Mouse (Mus musculus) CH12.LX (cell line): Measurements from ENCODE around the gene Tuba8. TPM values are rescaled to one million over a fixed set of nuclear protein-coding genes. Genes with fewer than 3 reads are reported as not detected.

Experiments used
- DNase-seq: peaks from one replicate; pipeline ENCODE4 v3.0.0-alpha.2; 2013; ENCODE audit errors: extremely low read depth
- H3K27ac ChIP-seq: 2 replicates; pipeline ENCODE4 v1.5.1; 2012; ENCODE audit warnings: low read depth, mild to moderate bottlenecking, control low read depth, moderate library complexity; ENCODE audit not compliant: insufficient read depth
- H3K27me3 ChIP-seq: replicated peaks from 2 replicates; pipeline ENCODE3; 2012; ENCODE audit warnings: inconsistent platforms
- H3K36me3 ChIP-seq, 2 experiments: replicated peaks in 1 of 2; 2 replicates each; pipeline versions ENCODE3 to v1.6.1; 2012; ENCODE audit warnings: inconsistent platforms in 1 of 2, low read length in 1 of 2, mild to moderate bottlenecking in 1 of 2, mixed read lengths in 1 of 2, moderate library complexity in 1 of 2; ENCODE audit not compliant: control insufficient read depth in 1 of 2, insufficient read depth in 1 of 2
- H3K4me1 ChIP-seq, 2 experiments: 2 replicates each; pipeline ENCODE4 v1.6.1; 2012; ENCODE audit warnings: inconsistent platforms in 1 of 2, moderate library complexity in 1 of 2; ENCODE audit not compliant: insufficient read depth in 2 of 2, control insufficient read depth in 1 of 2
- H3K4me2 ChIP-seq: 2 replicates; pipeline ENCODE4 v1.6.1; 2012; ENCODE audit warnings: low read depth, mild to moderate bottlenecking, control low read depth; ENCODE audit not compliant: poor library complexity, insufficient read depth, severe bottlenecking
- H3K4me3 ChIP-seq, 3 experiments: fragments of 150-350 bp in 1 of 3; sonication (generic) in 1 of 3; replicated peaks in 1 of 3; 2 replicates each; pipeline versions ENCODE3 to v1.5.1; 2011 to 2012; ENCODE audit warnings: low read depth in 2 of 3, low read length in 2 of 3, mild to moderate bottlenecking in 2 of 3, moderate library complexity in 2 of 3, control low read depth in 1 of 3, improper control_type of control experiment in 1 of 3, inconsistent platforms in 1 of 3, mixed read lengths in 1 of 3; ENCODE audit not compliant: poor library complexity in 1 of 3
- H3K79me2 ChIP-seq: replicated peaks from 2 replicates; pipeline ENCODE4 v1.6.1; 2012; ENCODE audit warnings: mild to moderate bottlenecking, moderate library complexity; ENCODE audit not compliant: control insufficient read depth, poor library complexity, insufficient read depth, severe bottlenecking; ENCODE audit errors: extremely low read depth
- H3K9ac ChIP-seq: 2 replicates; pipeline ENCODE4 v1.6.1; 2012; ENCODE audit warnings: low read depth, mild to moderate bottlenecking, control low read depth, moderate library complexity; ENCODE audit not compliant: insufficient read depth
- H3K9me3 ChIP-seq: replicated peaks from 2 replicates; pipeline ENCODE3; 2012; ENCODE audit warnings: low read length, inconsistent platforms, mixed read lengths
- CHD1 ChIP-seq: IDR thresholded peaks from 2 replicates; pipeline ENCODE4 v1.6.1; 2012; ENCODE audit warnings: low read depth, low read length, improper control_type of control experiment, inconsistent platforms
- CHD2 ChIP-seq: IDR thresholded peaks from 2 replicates; pipeline ENCODE4 v1.6.1; 2011; ENCODE audit warnings: low read length, improper control_type of control experiment
- CTCF ChIP-seq, 2 experiments: IDR thresholded peaks in 1 of 2; conservative IDR thresholded peaks in 1 of 2; 2 replicates each; pipeline ENCODE4 v1.5.1; 2011 to 2012; ENCODE audit warnings: low read depth in 2 of 2, low read length in 2 of 2, improper control_type of control experiment in 1 of 2, inconsistent platforms in 1 of 2, mild to moderate bottlenecking in 1 of 2, moderate library complexity in 1 of 2
- ELF1 ChIP-seq: IDR thresholded peaks from 2 replicates; pipeline ENCODE4 v1.6.1; 2014; ENCODE audit warnings: low read depth, mild to moderate bottlenecking, inconsistent platforms, low read length, improper control_type of control experiment
- ETS1 ChIP-seq: conservative IDR thresholded peaks from 2 replicates; pipeline ENCODE4 v1.6.1; 2012; ENCODE audit warnings: low read depth, mild to moderate bottlenecking, inconsistent platforms, low read length, improper control_type of control experiment, moderate library complexity
- HCFC1 ChIP-seq: IDR thresholded peaks from 2 replicates; pipeline ENCODE4 v1.6.1; 2012; ENCODE audit warnings: low read depth, mild to moderate bottlenecking, inconsistent platforms, low read length, improper control_type of control experiment
- IRF4 ChIP-seq: IDR thresholded peaks from 2 replicates; pipeline ENCODE4 v1.6.1; 2014; ENCODE audit warnings: low read depth, mild to moderate bottlenecking, inconsistent platforms, low read length, improper control_type of control experiment
- KAT2A ChIP-seq: IDR thresholded peaks from 2 replicates; pipeline ENCODE4 v1.6.1; 2012; ENCODE audit warnings: low read length, improper control_type of control experiment, inconsistent platforms; ENCODE audit not compliant: insufficient replicate concordance
- MAX ChIP-seq: IDR thresholded peaks from 2 replicates; pipeline ENCODE4 v1.6.1; 2011; ENCODE audit warnings: low read length, improper control_type of control experiment
- MAZ ChIP-seq: IDR thresholded peaks from 2 replicates; pipeline ENCODE4 v1.6.1; 2012; ENCODE audit warnings: low read depth, mild to moderate bottlenecking, inconsistent platforms, low read length, improper control_type of control experiment, moderate library complexity
- MEF2A ChIP-seq: IDR thresholded peaks from 2 replicates; pipeline ENCODE4 v1.6.1; 2014; ENCODE audit warnings: low read depth, mild to moderate bottlenecking, inconsistent platforms, low read length, improper control_type of control experiment, borderline replicate concordance
- MYC ChIP-seq: IDR thresholded peaks from 2 replicates; pipeline ENCODE4 v1.6.1; 2011; ENCODE audit warnings: low read depth, mild to moderate bottlenecking, improper control_type of control experiment, low read length
- NELFE ChIP-seq: IDR thresholded peaks from 2 replicates; pipeline ENCODE4 v1.6.1; 2011; ENCODE audit warnings: low read depth, low read length, improper control_type of control experiment
- PAX5 ChIP-seq: IDR thresholded peaks from 2 replicates; pipeline ENCODE4 v1.6.1; 2012; ENCODE audit warnings: low read length, inconsistent platforms, mixed read lengths
- POLR2A ChIP-seq: IDR thresholded peaks from 2 replicates; pipeline ENCODE4 v1.6.1; 2011; ENCODE audit warnings: low read depth, mild to moderate bottlenecking, improper control_type of control experiment, low read length
- POLR2AphosphoS2 ChIP-seq: IDR thresholded peaks from 2 replicates; pipeline ENCODE4 v1.6.1; 2011; ENCODE audit warnings: low read depth, low read length, improper control_type of control experiment
- RAD21 ChIP-seq: IDR thresholded peaks from 2 replicates; pipeline ENCODE4 v1.6.1; 2011; ENCODE audit warnings: low read depth, mild to moderate bottlenecking, low read length, improper control_type of control experiment, moderate library complexity
- SMC3 ChIP-seq: IDR thresholded peaks from 2 replicates; pipeline ENCODE4 v1.6.1; 2011; ENCODE audit warnings: low read depth, low read length, improper control_type of control experiment
- TBP ChIP-seq: conservative IDR thresholded peaks from 2 replicates; pipeline ENCODE4 v1.6.1; 2011; ENCODE audit warnings: low read depth, low read length, improper control_type of control experiment
- TCF12 ChIP-seq: IDR thresholded peaks from 2 replicates; pipeline ENCODE4 v1.6.1; 2014; ENCODE audit warnings: low read depth, mild to moderate bottlenecking, inconsistent platforms, low read length, improper control_type of control experiment
- UBTF ChIP-seq: IDR thresholded peaks from 2 replicates; pipeline ENCODE4 v1.6.1; 2012; ENCODE audit warnings: low read depth, mild to moderate bottlenecking, inconsistent platforms, low read length, improper control_type of control experiment, moderate library complexity
- ZMIZ1 ChIP-seq: IDR thresholded peaks from 2 replicates; pipeline ENCODE4 v1.6.1; 2012; ENCODE audit warnings: low read depth, mild to moderate bottlenecking, inconsistent platforms, low read length, improper control_type of control experiment
- ZNF384 ChIP-seq: IDR thresholded peaks from 2 replicates; pipeline ENCODE4 v1.6.1; 2012; ENCODE audit warnings: low read depth, low read length, improper control_type of control experiment, inconsistent platforms
- dilution Hi-C: fragments of 300-500 bp; cut with MboI; formaldehyde crosslinking; loops from 2 replicates; pipeline ENCODE4 v1.14.3; 2020; ENCODE audit warnings: low sequenced_read_pairs; ENCODE audit not compliant: extremely low pct_unique_long_range_greater_than_20kb, extremely low pct_ligation_motif_present
- in situ Hi-C: fragments of 300-500 bp; cut with MboI; formaldehyde crosslinking; loops from 3 replicates; pipeline ENCODE4 v1.14.3; 2019; ENCODE audit warnings: low sequenced_read_pairs, low pct_ligation_motif_present, low pct_unique_long_range_greater_than_20kb, mixed read lengths
- polyA plus RNA-seq: library from polyadenylated mRNA; unstranded; fragments of >175 nt; gene quantifications from 2 replicates; pipeline ENCODE4 v1.2.1, GENCODE M21; 2012; ENCODE audit warnings: low read depth; ENCODE audit not compliant: insufficient read length
- total RNA-seq, 2 experiments: library from RNA; depleted of rRNA; stranded (reverse); fragments of 300-350 nt in 1 of 2; fragments of >200 nt in 1 of 2; gene quantifications; 2 replicates each; pipeline ENCODE4 v1.2.3; 2012 to 2014

The Tuba8 gene
- total and polyA plus RNA-seq, 3 experiments, result not detected

- Histone ChIP-seq H3K27ac (no peak overlapping the region), H3K4me3 (no peak overlapping the region), H3K4me1 (peaks cover 3 to 19% of the 10 kb centered on the region in 2 experiments; a peak in 1 of 4 replicates)
- dilution Hi-C loops, result no loop called here
- TF ChIP-seq CHD1 (no peak), MAX (peak; percentile 49; the same call in 1 of the 2 replicates), CHD2 (no peak)
- TF ChIP-seq, all 38 proteins: peak for 1
- H3K9ac ChIP-seq, result no peak overlapping the region
- no peaks in the 10 kb centered on the region for H3K79me2 ChIP-seq
- H3K36me3 ChIP-seq, result peaks cover 0 to 30% of the 10 kb centered on the region in 2 experiments
- in situ Hi-C loops, result no loop called here
- DNase-seq, result no peak
- no peak overlapping the region for H3K4me2 ChIP-seq
- H3K9me3 ChIP-seq, result peaks cover 2% of the 10 kb centered on the region
- H3K27me3 ChIP-seq, result peaks cover 2% of the 10 kb centered on the region
These were observed 59.7 kb downstream of the Tuba8 start for GRCm38 (mm10) chr6:121270156-121270555.

GRCm38 (mm10) chr6:121271707-121272074 lies 61.2 kb downstream of the Tuba8 start:
- no peak for DNase-seq
- no peak overlapping the region for H3K9ac ChIP-seq
- H3K27me3 ChIP-seq, result peaks cover 13% of the 10 kb centered on the region
- H3K79me2 ChIP-seq, result no peaks in the 10 kb centered on the region
- peak overlapping the region in 2 of 3 experiments; percentile 70 to 100 for H3K4me3 ChIP-seq
- peak overlapping the region; percentile 47; the same call in 1 of the 2 replicates for H3K4me2 ChIP-seq
- H3K9me3 ChIP-seq, result peaks cover 2% of the 10 kb centered on the region
- dilution Hi-C loops (no loop called here), in situ Hi-C loops (no loop called here)
- H3K27ac ChIP-seq, result no peak overlapping the region
- no peak for TF ChIP-seq TCF12
- no peak for TF ChIP-seq PAX5
- no peak for TF ChIP-seq POLR2AphosphoS2
- no peak for TF ChIP-seq MYC
- peaks cover 0 to 21% of the 10 kb centered on the region in 2 experiments for H3K36me3 ChIP-seq
- peaks cover 4 to 19% of the 10 kb centered on the region in 2 experiments; a peak in 2 of 4 replicates for H3K4me1 ChIP-seq

- peaks cover 0 to 20% of the 10 kb centered on the region in 2 experiments for H3K36me3 ChIP-seq
- H3K4me3 ChIP-seq, result peak overlapping the region; percentile 70 to 100 (median 82)
- H3K27ac ChIP-seq, result peak overlapping the region; percentile 63
- in situ Hi-C loops (no loop called here), dilution Hi-C loops (no loop called here)
- peak; percentile 85 for DNase-seq
- H3K9ac ChIP-seq, result peak overlapping the region; percentile 64; the same call in 1 of the 2 replicates
- H3K4me1 ChIP-seq, result peaks cover 5 to 19% of the 10 kb centered on the region in 2 experiments; a peak in 2 of 4 replicates
- H3K27me3 ChIP-seq, result peaks cover 16% of the 10 kb centered on the region
- H3K9me3 ChIP-seq, result peaks cover 2% of the 10 kb centered on the region
- no peaks in the 10 kb centered on the region for H3K79me2 ChIP-seq
- peak overlapping the region; percentile 72 for H3K4me2 ChIP-seq
- TF ChIP-seq CTCF (conservative IDR thresholded peaks at IDR 0.05 in 1 of 2, IDR thresholded peaks at IDR 0.05 in 1 of 2; ENCODE audit: low read depth in 2 of 2, low read length in 2 of 2), result peak; percentile 80 to 81
- TF ChIP-seq ETS1, result peak; percentile 5; the same call in 1 of the 2 replicates
- TF ChIP-seq PAX5, result no peak
- peak; percentile 68; the same call in 1 of the 2 replicates for TF ChIP-seq TBP
- TF ChIP-seq ZNF384, result no peak
- no peak for TF ChIP-seq KAT2A
- TF ChIP-seq MAZ, result peak; percentile 56; the same call in 1 of the 2 replicates
- TF ChIP-seq TCF12, result peak; percentile 76
- peak; percentile 58 for TF ChIP-seq IRF4
- 0 out of 2 replicates have a peak, but pooled peaks have one; percentile 18 for TF ChIP-seq MEF2A
- TF ChIP-seq UBTF, result no peak
- TF ChIP-seq POLR2A, result peak; percentile 67
- peak; percentile 48 for TF ChIP-seq NELFE
- TF ChIP-seq MAX, result peak; percentile 45; the same call in 1 of the 2 replicates
- TF ChIP-seq ELF1, result peak; percentile 78
- TF ChIP-seq MYC, result peak; percentile 34; the same call in 1 of the 2 replicates
- TF ChIP-seq CHD2, result no peak
- peak; percentile 68 for TF ChIP-seq SMC3
- peak; percentile 56 for TF ChIP-seq RAD21
- 0 out of 2 replicates have a peak, but pooled peaks have one; percentile 16 for TF ChIP-seq ZMIZ1
- TF ChIP-seq HCFC1, result peak; percentile 60
- peak; percentile 91 for TF ChIP-seq CHD1
- TF ChIP-seq POLR2AphosphoS2, result peak; percentile 54; the same call in 1 of the 2 replicates
These were observed 61.7 kb downstream of the Tuba8 start for GRCm38 (mm10) chr6:121272075-121272800.
